Mouse (Mus musculus) lung, adult 18-20 months (tissue): ENCODE measurements around the gene Rpl13.
"Not testable (repeated sequence)": the region's sequence is repeated elsewhere in the genome, so short reads cannot be mapped to it uniquely, and the experiment has no call there.

Source experiments
- DNase-seq, 2 experiments: peaks; one replicate each; pipeline ENCODE4 v3.0.0; 2022; ENCODE audit warnings: mixed read lengths in 2 of 2

Rpl13 gene

DNA sequence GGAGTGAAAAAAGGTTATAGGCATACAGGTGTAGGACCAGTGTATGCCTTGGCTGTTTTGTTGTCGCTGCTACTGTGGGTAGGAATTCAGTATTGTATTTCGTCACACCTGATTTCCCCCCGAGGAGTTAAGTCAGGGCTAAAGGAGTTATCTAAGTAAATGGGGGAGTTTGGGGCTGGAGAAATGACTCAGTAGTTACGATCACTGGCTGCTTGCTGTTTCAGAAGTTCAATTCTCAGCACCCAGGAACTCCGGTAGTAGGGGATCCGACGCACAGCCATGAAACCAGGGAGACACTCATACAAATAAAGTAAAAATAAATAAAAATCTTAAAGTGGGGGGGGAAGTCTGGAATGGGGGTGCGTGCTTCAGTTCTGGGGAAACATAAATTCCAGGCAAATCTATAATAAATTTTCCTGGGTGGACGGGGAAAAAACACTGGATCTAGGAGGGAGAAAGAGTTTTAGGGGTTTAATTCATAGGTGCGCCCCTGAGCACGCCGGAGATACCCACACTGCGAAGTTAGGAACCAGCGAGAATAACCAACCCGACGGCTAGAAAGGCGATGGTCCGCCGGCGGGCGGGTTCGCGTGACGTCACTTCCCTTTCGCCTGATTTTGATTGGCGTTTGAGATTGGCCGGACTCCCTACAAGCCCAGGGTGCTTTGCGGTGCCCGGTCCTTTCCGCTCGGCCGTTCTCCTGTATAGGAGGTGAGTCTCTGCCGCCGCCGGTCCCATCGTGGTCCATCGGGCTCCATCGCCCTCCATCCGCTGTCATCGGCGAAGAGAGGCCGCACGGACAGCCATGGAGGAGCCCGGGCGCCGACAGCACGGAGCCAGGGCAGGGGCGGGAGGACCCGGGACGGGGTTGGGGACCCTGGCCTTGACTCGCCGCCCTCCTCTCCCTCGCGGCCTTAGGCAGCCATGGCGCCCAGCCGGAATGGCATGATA lies at the start of gene Rpl13:
TSS of gene Rpl13 (plus strand) at position 616 of the 951 bp plus-strand sequence.
- peak; percentile 97 to 98 for DNase-seq

DNA sequence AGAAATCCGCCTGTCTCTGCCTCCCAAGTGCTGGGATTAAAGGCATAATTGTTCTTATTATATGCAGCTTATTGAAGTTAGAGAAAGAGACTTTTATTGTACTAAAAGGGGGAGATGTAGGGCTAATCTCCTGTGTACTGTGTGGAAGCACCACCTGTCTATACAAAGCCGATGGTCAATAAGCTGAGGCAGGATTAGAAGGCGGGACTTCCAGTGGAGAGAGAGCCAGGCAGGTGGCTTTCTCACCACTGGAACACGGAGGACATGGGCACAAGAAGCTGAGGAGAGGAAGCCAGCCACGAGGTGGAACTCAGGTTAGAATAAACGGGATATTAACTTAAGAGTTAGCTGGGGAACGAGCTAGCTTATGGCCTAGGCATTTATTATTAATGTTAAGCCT lies 39.4 kb upstream of the Rpl13 start, which contains the start of gene Spg7:
TSS of gene Spg7 (plus strand) at position 222 of the 400 bp plus-strand sequence.
- no peak for DNase-seq

DNA sequence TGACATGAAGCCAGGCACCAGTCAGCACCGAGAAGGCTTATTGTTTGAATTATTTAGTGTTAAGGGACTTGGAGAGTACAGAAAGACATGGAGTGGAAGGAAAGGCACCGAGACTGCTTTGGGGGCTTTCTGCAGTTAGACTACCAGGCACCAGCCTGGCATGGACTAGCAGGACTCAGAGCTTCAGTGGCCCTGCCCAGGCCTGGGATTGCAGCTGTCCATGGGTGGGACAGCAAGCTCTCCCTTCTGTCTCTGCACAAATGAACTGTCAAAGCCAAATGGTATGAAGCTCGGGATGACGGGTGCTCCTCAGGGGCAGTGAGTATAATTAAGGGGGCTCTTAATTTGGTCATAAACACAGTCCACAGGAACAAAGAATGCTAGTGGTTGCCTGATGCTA lies 38.1 kb upstream of the Rpl13 start:
- DNase-seq = no peak

DNA sequence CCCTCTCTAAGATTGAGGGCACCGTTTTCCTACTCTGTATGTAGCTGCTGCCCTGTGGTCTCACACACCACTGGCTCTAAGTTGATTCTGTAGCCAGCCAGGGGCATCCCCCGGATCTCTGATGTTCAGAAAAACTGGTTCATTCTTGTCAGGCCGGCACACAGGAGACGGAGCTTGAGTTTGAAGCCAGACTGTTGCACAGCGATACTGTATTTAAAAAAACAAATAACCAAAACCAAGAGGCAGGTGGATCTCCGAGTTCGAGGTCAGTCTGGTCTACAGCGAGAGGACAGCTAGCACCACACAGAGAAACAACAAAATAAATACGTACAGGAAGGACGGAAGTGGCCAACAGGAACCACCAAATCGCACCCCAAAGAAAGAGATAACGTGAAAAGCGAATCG lies 37.3 kb upstream of the Rpl13 start:
- no peak for DNase-seq

DNA sequence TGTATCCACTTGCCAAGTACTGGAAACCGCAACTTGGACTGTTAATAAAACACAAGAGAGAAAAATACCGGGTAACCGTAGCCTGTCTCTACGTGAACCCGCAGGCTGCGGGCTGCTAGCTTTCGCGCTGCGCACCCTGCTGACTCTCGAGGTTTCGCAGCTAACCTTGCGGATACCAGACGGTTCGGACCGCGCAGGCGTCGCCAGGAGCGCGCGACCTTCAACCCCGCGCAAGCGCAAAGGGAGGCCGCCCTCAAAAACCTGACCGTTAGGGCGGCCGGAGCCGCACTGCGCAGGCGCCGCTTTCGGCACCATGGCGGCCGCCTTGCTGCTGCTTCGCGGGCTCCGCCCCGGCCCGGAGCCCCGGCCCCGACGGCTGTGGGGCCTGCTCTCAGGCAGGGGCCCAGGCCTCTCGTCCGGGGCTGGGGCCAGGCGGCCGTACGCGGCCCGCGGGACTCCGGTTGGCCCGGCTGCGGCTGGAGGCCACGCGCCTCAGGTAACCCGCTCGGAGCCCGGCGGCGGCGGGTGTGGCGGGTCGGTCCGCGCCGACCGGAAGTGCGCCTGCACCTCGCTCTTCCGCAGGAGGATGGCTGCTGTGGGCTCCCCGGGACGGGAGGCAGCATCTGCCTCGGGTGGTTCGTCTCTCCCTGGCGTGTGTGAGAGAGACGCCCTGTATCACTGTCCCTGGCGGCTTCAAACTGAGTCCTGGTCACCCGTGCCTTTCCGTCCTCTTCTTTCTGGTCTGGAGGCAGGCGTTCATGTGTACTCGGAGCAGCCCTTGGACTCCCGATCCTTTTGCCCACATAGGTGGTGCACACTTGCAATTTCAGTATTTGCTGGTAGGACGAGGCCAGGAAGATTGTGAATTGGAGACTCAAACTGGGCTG lies 36.7 kb upstream of the Rpl13 start:
- DNase-seq = peak; percentile 94 to 97

DNA sequence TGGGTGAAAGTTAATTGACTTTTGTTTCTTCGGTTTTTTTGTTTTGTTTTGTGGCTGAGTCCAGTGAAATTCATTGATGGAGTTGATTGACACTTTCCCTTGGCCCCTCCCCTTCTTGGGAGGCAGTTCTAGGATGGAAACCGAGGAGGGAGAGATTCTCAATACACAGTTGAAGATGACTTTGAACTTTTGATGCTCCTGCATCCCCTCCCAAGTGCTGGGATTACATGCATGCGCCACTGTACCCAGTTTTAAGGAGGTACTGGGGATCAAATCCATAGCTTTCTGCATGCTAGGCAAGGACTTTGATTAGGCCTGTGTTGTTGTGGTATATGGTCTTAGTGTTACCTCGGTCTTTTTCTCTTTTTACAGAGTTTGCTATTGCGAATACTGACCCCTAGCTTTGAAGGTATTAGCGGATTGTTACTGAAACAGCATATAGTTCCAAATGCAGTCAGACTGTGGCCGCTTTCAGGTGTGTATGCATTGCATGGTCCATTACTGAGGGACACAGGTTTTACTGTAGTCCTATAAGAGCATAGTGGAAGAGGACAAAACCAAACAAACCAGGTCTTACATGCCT lies 36.0 kb upstream of the Rpl13 start:
- no peak for DNase-seq

DNA sequence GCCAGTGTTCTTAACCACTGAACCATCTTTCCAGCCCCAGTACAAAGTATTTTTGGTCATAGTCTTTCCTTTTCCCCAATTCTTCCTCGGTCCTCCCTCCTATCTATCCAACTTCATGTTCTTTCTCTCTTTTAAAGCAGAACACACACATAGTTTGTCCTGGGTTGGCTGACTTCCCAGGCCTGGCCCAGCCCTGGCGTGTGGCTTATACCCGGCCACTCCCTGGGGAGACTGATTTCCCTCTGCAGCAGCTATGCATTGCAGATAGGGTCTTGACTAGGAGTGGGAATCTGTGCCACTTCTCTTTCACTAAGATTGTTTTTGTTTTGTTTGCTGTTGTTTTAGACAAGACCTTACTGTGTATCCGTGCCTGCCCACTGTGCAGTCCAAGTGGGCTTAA lies 31.0 kb upstream of the Rpl13 start:
- peak in 1 of 2 experiments; percentile 7 for DNase-seq

DNA sequence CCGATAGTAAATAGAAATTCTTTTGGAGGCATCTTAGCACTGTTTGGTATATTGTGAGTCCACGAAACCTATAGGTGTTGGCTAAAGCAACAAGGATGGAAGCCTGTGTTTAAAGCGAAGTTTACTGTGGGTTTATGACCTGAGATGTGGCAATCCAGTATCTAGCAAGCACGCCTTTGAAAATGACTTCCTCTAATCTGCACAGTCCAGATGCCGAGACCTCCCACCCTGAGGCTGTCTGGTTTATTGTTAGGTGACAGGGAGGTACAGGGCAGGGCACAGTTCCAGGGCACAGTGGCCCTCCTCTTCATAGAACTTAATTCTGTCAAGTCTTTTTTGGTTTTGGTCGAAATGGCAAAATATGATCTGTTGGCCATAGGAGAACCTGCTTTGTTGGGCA lies 24.9 kb upstream of the Rpl13 start:
- no peak for DNase-seq

DNA sequence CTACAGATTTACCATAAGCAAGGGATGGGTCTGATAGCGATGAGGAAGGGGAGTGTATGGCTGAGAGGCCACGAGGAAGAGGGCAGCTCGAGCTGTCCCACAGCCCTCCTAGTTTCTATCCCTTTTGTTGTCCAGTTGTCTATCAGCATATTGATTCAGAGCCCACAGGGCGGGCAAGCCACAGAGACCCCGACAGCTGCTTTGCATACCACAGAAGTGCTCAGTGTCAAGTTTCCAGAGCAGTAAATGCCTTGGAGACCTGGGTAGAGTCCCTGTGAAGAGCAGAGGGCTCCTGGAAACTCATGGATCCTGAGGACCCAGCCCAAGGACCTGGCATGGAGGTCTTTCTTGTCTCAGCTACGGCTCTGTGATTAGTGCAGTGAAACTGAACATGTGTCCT lies 19.2 kb upstream of the Rpl13 start:
- DNase-seq = no peak

DNA sequence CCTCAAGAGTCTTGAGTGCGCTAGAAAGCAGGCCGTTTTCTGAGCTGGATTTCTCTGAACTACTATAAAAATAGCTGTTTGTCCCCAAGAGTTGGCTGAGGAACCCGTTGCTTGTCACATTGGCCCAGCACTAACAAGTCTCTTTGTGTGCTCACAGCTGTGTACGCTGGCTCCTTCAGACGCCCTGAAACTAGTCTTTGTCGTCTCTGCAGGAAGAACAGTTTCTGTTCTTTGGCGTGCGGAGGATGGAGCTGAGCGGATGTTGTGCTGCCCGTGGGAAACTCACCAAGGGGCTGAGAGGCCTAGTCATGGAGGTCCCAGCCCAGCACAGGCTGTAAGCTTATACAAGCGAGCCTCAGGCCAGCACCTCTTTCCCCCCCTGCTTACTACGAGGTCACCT lies 18.5 kb upstream of the Rpl13 start:
- DNase-seq = no peak

DNA sequence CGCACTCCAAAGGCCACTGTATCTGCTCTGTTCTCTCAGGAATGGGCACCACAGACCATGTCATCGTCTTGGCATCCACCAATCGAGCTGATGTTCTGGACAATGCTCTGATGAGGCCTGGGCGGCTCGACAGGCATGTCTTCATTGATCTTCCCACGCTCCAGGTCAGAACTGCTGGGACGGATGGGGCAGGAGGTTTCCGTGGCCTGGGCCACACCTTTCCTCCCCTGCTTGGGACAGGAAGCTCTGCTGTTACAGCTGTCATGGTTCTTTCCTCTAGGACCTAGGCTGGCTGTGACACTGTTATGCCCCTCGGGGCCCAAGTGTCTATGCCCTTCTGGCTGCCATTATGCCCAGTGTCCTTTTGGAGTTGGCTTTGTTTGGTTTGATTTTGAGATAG lies 14.9 kb upstream of the Rpl13 start:
- no peak for DNase-seq

DNA sequence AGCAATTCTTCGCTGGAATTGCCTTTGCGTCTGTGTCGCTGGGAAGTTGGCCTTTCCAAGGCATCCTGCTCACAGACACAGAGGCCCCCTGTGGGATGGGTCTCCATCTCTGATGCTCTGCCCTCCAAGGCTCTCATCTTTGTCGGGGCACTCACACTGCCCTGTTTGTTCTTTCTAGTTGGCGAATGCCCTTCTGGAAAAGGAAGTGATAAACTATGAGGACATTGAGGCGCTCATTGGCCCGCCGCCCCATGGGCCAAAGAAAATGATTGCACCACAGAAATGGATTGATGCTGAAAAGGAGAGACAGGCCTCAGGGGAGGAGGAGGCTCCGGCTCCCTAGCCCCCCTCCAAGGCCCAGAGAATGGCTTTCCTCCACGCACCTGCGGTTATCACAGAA lies 4.9 kb upstream of the Rpl13 start:
- no peak for DNase-seq

DNA sequence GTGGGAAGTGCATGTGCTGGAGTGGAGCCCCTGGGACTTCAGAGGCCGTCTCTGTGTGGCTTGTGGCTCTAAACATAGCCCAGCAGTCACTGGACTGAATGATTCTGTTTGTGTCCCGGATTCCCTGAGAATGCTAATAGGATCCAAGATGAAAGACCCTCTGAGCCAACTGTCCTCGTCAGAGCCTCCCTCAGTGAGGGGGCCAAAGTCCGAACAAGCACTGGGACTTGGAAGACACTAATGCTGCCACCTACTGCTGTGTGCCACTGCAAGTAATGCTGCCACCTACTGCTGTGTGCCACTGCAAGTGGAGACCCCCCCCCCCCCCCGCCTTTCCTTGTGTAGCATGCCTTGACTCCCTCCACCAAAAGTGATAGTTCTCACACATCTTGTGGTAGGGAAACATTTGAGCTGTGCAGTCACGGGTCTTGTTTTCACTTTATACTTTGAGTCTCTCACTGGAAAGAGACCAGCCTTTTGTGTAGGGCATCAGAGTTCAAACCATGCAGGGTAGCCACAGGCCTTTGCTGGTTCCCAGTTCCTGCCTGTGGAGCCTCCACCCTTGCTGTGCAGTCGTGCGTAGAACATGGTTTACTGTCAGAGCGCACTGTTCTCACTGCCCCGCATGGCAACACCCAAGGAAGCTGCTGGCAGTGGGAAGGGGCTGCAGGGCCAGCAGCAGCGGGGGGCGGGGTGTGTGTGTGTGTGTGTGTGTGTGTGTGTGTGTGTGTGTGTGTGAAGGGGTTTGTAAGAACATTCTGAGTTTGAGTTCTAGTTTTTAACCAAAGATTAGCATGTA lies 4.2 kb upstream of the Rpl13 start:
- DNase-seq = peak in 1 of 2 experiments; percentile 42

DNA sequence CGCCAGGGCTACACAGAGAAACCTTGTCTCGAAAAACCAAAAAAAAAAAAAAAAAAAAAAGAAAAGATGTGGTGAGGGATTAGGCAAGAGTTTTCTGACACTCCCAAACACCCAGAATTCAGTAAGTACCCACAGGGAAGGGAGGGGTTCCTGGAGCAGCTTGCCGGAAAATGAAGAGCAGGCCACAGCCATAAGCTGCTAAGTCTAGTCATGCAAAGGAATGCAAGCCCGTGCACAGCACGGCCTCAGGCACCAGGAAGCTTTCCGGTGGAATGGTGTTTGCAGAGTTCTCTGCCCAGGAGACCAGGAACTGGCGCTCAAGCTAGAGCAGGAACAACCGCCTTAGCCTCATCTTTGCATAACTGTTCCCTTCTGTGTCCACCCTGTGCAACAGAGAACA lies 1.9 kb upstream of the Rpl13 start:
- peak; percentile 15 to 32 for DNase-seq

DNA sequence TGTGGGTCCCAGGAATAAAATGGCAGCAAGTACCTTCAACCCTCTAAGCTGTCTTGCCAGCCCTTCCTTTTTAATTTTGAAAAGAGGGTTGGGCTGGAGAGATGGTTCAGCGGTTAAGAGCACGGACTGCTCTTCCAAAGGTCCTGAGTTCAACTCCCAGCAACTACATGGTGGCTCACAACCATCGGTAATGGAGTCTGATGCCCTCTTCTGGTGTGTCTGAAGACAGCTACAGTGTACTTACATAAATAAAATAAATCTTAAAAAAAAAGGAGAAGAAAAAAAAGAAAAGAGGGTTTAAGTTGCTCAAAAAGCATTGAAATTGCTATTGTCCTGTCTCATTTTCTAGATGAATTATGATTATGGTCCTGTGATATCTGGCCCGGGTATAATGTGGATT lies 906 bp upstream of the Rpl13 start:
- DNase-seq = no peak

DNA sequence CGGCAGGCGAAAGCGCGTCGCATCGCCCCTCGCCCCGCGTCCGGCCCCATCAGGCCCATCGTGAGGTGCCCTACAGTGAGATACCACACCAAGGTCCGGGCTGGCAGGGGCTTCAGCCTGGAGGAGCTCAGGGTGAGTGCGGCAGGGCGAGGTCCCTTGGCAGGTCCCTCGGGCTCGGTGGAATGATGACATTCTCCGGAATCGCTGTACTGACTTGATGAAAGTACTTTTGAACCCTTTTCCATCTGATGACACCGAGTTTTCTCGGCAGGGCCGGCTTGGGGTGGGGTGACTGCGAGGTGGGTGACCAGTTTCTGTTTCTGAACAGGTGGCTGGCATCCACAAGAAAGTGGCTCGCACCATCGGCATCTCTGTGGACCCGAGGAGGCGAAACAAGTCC lies 705 bp downstream of the Rpl13 start:
- not testable (repeated sequence) for DNase-seq

DNA sequence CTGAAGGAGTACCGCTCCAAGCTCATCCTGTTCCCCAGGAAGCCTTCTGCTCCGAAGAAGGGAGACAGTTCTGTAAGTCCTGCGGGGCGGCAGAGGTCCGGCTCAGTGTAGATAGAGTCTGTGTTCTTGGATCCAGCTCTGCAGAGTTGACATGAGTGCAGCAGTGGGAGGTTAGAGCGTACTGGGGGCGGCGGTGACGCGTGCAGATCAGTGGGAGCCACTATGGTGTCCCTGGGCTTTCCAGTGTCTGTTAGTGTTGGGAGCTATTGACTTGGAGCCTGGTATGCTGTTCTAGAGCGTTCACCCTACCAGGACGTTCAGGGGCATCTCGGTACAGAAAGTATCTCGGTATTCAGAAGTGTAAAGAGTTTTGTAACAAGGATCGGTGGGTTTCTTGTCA lies 1.1 kb downstream of the Rpl13 start:
- no peak for DNase-seq

DNA sequence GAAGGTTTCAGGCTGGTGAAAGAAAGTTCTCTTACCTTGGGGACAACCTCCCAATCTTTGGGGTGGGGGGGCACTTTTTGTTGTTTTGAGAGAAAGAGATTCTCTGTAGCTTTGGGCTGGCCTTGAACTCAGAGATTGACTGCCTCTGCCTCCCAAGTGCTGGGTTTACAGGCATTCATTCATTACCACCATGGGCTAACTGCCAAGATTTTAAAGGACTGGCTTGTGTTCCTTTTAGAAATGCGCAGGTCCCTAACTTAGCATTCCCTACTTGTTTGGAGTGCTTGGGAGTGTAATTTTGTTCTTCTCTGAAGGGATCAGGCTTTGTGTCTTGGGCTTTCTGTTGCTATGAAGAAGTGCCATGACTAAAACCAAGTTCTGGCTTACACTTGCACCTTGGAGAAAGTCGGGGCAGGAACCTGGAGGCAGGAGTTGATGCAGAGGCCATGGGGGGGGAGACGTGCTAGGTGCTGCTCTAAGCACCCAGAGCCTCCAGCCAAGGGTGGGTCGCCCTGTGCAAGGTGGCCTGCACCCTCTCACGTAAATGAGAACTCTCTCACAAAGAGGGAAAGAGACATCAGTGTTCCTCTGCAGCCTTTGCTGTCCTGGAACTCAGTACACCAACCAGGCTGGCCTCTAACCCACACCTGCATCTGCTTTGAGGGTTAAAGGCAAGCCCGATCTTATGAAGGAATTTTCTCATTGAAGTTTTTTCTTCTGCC lies 2.1 kb downstream of the Rpl13 start:
- DNase-seq = no peak

DNA sequence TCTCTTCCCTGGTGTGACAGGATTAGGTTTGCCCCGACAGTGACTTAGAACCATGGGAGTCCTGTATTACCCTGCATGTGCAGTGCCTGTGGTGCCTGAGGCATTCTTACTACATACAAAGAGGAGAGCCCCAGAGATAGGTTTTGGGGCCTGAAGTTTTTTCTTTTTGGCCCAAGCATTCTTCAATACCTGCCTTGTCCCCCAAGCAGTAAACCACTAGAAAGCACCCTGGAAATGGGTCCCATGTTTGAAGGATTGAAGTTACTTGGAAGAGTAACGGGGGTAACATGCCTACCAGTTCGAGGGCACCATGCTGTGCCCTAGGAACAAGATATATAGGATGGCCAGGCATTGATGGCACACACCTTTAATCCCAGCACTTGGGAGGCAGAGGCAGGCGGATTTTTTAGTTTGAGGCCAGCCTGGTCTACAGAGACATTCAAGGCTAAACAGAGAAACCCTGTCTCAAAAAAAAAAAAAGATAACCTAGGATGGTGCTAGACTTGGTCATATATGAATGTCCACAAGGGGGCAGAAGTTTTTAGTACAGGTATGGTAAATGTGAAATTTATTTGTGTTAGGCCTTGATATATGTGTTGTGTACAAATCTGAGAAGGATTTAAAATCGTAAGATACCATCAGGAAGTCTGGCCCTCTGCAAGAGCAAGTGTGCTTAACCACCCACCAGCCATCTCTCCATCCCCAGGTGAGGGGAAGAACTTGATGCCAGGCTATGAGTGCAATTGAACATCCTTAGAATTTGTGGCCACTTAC lies 3.6 kb downstream of the Rpl13 start:
- no peak for DNase-seq

DNA sequence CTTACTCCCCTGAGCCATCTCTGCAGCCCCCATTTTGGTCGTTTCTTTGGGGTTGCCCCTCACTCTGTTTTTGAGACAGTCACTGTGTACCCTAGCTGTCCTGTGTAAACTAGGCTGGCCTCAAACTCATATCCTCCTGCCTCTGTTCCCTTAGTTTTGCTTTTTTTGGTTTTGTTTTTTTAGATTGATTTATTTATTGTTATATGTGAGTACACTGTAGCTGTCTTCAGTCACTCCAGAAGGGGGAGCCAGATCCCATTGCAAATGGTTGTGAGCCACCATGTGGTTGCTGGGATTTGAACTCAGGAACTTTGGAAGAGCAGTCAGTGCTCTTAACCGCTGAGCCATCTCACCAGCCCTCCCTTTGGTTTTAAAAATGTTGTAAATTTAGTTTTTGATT lies 4.4 kb downstream of the Rpl13 start:
- no peak for DNase-seq

DNA sequence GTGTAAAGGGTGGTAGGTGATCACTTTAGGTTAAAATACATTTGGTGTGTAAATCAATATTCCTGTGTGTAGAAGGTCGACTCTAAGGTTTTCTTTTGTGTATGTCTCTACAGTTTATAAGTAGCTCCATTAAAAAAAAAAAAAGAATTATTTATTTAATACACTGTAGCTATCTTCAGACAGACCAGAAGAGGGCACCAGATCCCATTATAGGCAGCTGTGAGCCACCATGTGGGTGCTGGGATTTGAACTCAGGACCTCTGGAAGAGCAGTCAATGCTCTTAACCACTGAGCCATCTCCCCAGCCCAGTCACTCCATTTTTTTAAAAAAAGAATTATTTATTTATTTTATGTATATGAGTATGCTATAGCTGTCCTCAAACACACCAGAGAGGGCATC lies 5.9 kb downstream of the Rpl13 start:
- DNase-seq = no peak
